In the genomic region with DNA sequence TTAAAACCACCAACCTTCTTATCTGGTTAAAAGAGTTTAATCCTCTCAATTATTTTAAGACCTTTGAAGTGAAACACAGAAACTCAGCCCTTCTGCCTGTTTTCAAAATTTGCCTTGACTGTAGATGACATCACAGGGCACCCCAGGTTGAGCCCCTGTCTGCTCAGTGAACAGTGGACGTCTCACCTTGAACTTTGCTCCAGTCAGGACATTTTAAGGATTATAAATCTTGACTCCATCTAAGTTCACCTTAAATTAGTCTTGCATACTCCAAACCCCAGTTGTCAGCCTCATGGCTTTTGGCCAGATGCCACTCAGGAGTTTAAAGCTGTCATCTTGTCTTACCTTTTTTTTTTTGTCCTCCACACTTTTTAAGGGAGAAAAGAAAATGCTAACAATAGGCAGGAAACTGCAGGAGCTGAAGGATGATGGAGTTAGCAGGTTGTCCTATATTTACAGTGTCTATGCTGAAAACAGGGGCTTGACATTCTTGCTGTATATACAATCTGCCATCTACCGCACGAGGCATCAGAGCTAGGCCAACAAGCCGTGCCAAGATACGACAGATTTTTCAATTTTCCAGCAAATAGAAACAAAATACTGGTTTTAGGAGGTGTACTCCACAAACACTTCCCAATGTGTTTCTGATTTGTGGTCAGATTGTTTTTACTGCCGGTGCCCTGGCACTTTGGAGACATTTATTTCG, we compare ENCODE assay signal across 16 mouse cellular contexts.
DNase-seq lines count a peak whose midpoint lies in the region; ATAC-seq and TF ChIP-seq lines count a peak whose summit lies in the region.
"Had no signal": no experiment of that assay in that cellular context is flagged by ENCODE, and none has a peak within 500 bp of the region (broad histone marks: within the 10 kb centered on the region; RNA-seq: fewer than 3 reads in every experiment).

No protein-coding gene starts in this region.

- no peak overlapping the region for H3K4me3 ChIP-seq in forebrain, embryonic 10.5 days
- no peak overlapping the region for H3K4me3 ChIP-seq in forebrain, postnatal 0 days (ENCODE audit: low read depth, low read length)
- H3K4me3 ChIP-seq in embryonic facial prominence, embryonic 12.5 days, result no peak overlapping the region
- no peak overlapping the region for H3K4me3 ChIP-seq in limb, embryonic 11.5 days (ENCODE audit: low read depth, low read length)
- H3K4me3 ChIP-seq: heart, embryonic 13.5 days; lung, embryonic 15.5 days; neural tube, embryonic 12.5 days had no signal

- no peak overlapping the region for H3K9ac ChIP-seq in forebrain, postnatal 0 days
- no peak overlapping the region for H3K9ac ChIP-seq in embryonic facial prominence, embryonic 12.5 days
- H3K9ac ChIP-seq in limb, embryonic 11.5 days (ENCODE audit: low read length), result no peak overlapping the region
- H3K9ac ChIP-seq: heart, embryonic 13.5 days; lung, embryonic 15.5 days; neural tube, embryonic 12.5 days had no signal

- no peaks in the 10 kb centered on the region for H3K36me3 ChIP-seq in forebrain, embryonic 10.5 days (replicated peaks)
- no peaks in the 10 kb centered on the region for H3K36me3 ChIP-seq in forebrain, postnatal 0 days (ENCODE audit: insufficient read depth)
- no peaks in the 10 kb centered on the region for H3K36me3 ChIP-seq in embryonic facial prominence, embryonic 12.5 days
- no peaks in the 10 kb centered on the region for H3K36me3 ChIP-seq in limb, embryonic 11.5 days (ENCODE audit: control insufficient read depth, insufficient read depth, low read length)
- H3K36me3 ChIP-seq: G1E; heart, embryonic 13.5 days; lung, embryonic 15.5 days; neural tube, embryonic 12.5 days had no signal

- no peak overlapping the region for H3K4me2 ChIP-seq in forebrain, postnatal 0 days (ENCODE audit: low read depth)
- no peak overlapping the region for H3K4me2 ChIP-seq in embryonic facial prominence, embryonic 12.5 days (replicated peaks)
- H3K4me2 ChIP-seq in limb, embryonic 11.5 days (ENCODE audit: low read depth, severe bottlenecking), result no peak overlapping the region
- H3K4me2 ChIP-seq: heart, embryonic 13.5 days; lung, embryonic 15.5 days; neural tube, embryonic 12.5 days had no signal

- no peak for TF ChIP-seq CTCF in forebrain, postnatal 0 days (IDR thresholded peaks at IDR 0.05; ENCODE audit: low read depth)

- peaks cover 7% of the 10 kb centered on the region for H3K4me1 ChIP-seq in forebrain, embryonic 10.5 days
- peaks cover 7% of the 10 kb centered on the region; the same call in 1 of the 2 replicates for H3K4me1 ChIP-seq in forebrain, postnatal 0 days (ENCODE audit: insufficient read depth)
- H3K4me1 ChIP-seq in embryonic facial prominence, embryonic 12.5 days, result peaks cover 5% of the 10 kb centered on the region; the same call in 1 of the 2 replicates
- no peaks in the 10 kb centered on the region for H3K4me1 ChIP-seq in limb, embryonic 11.5 days (ENCODE audit: control insufficient read depth, insufficient read depth, low read length)
- H3K4me1 ChIP-seq: lung, embryonic 15.5 days; neural tube, embryonic 12.5 days had no signal

- H3K9me3 ChIP-seq in forebrain, embryonic 10.5 days, result no peaks in the 10 kb centered on the region
- no peaks in the 10 kb centered on the region for H3K9me3 ChIP-seq in forebrain, postnatal 0 days (ENCODE audit: low read length)
- H3K9me3 ChIP-seq in embryonic facial prominence, embryonic 12.5 days, result no peaks in the 10 kb centered on the region
- H3K9me3 ChIP-seq in limb, embryonic 11.5 days (ENCODE audit: control insufficient read depth, low read length), result no peaks in the 10 kb centered on the region
- H3K9me3 ChIP-seq: G1E; heart, embryonic 13.5 days; lung, embryonic 15.5 days; neural tube, embryonic 12.5 days had no signal

- intact Hi-C loops in gastrocnemius, postnatal 14 days (cut with DNase I; ENCODE audit: low total_unique reads), result no loop called here

- no peaks in the 10 kb centered on the region for H3K27me3 ChIP-seq in forebrain, embryonic 10.5 days (ENCODE audit: poor library complexity, severe bottlenecking)
- H3K27me3 ChIP-seq in forebrain, postnatal 0 days (ENCODE audit: insufficient read depth, low read length), result no peaks in the 10 kb centered on the region
- H3K27me3 ChIP-seq in embryonic facial prominence, embryonic 12.5 days, result 0 out of 2 replicates have a peak, but pooled peaks cover 3% of the 10 kb centered on the region
- no peaks in the 10 kb centered on the region for H3K27me3 ChIP-seq in limb, embryonic 11.5 days (ENCODE audit: control insufficient read depth, insufficient read depth, low read length)
- H3K27me3 ChIP-seq: heart, embryonic 13.5 days; lung, embryonic 15.5 days; neural tube, embryonic 12.5 days had no signal

- no peak for ATAC-seq in forebrain, postnatal 0 days
- ATAC-seq in embryonic facial prominence, embryonic 12.5 days (ENCODE audit: insufficient number of reproducible peaks, insufficient read depth, low FRiP score, low TSS enrichment), result peak; percentile 77
- peak; percentile 36; the same call in 1 of the 2 replicates for ATAC-seq in limb, embryonic 11.5 days (ENCODE audit: insufficient number of reproducible peaks, low FRiP score, low TSS enrichment, low read depth)
- ATAC-seq: midbrain, embryonic 16.5 days had no signal

- 57% methylated on average over 7 of the region's 7 CpGs for WGBS in forebrain, embryonic 10.5 days
- WGBS in forebrain, postnatal 0 days, result 48% methylated on average over 7 of the region's 7 CpGs
- WGBS in embryonic facial prominence, embryonic 12.5 days, result 21% methylated on average over 7 of the region's 7 CpGs
- 35% methylated on average over 7 of the region's 7 CpGs for WGBS in limb, embryonic 11.5 days

- H3K27ac ChIP-seq in forebrain, embryonic 10.5 days, result 0 out of 2 replicates have a peak overlapping the region, but pooled peaks have one; percentile 25
- no peak overlapping the region for H3K27ac ChIP-seq in forebrain, postnatal 0 days (ENCODE audit: low read depth, low read length)
- peak overlapping the region; percentile 30 for H3K27ac ChIP-seq in embryonic facial prominence, embryonic 12.5 days
- H3K27ac ChIP-seq in limb, embryonic 11.5 days (replicated peaks; ENCODE audit: low read depth, low read length), result peak overlapping the region; percentile 49; the same call in 1 of the 2 replicates
- H3K27ac ChIP-seq: heart, embryonic 13.5 days; lung, embryonic 15.5 days; neural tube, embryonic 12.5 days had no signal

- DNase-seq in forebrain, embryonic 10.5 days (ENCODE audit: extremely low spot score, low spot score), result no peak
- no peak for DNase-seq in forebrain, postnatal 0 days
- DNase-seq in adrenal gland, postnatal 10 days, result peak; percentile 1
- DNase-seq in limb, embryonic 11.5 days (ENCODE audit: low spot score), result peak; percentile 37
- DNase-seq in urinary bladder, postnatal 4 days (ENCODE audit: low spot score in 2 of 2), result no peak
- DNase-seq in gastrocnemius, postnatal 14 days, result no peak
- no peak for DNase-seq in lung, postnatal 10 days
- DNase-seq: cerebellum, adult 9-10 months; kidney, adult 8-10 months; kidney, postnatal 4 days had no signal

Comparison
In these comparisons a context has a peak if more than half of its experiments do, and no peak if none do; other contexts are left out.
1. DNase-seq: peak in adrenal gland, postnatal 10 days (single experiment) and limb, embryonic 11.5 days (single experiment); none in forebrain, embryonic 10.5 days (single experiment), forebrain, postnatal 0 days (single experiment), urinary bladder, postnatal 4 days (0 of 2), gastrocnemius, postnatal 14 days (single experiment) and lung, postnatal 10 days (single experiment).